Mouse (Mus musculus): ENCODE results near the gene Wipi1. TPM values are rescaled to one million over a fixed set of nuclear protein-coding genes. Genes with fewer than 3 reads are reported as not detected.
"Not testable (repeated sequence)": the region's sequence is repeated elsewhere in the genome, so short reads cannot be mapped to it uniquely, and the experiment has no call there.

Gene Wipi1
- total RNA-seq (2015; ENCODE audit: low replicate concordance) (20.1 and 24.0 TPM in 2 replicates), total RNA-seq (2017; ENCODE audit: low replicate concordance) (21.0 and 25.6 TPM in 2 replicates)

DNA sequence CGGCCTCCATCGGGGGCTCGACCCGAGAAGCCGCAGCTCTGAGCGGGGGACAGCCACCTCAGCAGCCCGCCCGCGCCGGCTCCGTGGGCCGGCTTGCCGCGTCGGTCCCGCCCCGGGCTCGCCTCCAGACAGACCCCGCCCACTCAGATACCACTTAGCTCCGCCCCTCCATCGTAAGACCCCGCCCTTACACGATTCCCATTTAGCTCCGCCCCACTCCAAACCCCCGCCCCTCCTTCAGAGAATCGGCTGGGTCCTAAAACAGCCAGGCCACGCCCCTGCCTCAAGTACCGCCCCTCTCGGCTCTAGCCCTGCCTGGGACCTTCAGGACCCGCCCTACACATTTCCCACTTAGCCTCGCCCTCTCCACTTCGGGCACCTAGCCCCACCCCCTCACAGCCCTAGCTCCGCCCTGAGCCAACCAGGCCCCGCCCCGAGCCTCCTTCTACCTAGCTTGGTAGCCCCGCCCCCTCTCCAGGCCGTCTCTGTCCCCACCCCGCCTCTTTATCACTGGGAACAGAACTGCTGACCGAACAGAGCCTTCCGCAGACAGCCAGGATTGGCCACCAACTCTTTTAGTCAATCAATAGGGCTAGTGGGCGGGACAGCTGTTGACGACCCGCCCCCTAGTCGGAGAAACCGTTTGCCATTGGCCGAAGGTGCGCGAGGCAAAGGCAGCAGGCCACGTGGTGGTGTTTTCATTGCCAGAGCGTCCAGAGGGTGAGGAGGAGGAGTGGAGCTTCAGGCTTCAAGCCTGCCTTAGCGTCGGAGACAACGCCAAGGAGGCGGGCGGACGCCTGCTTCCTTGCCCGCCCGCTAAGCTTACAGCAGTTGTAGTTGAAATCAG is at the start of gene Wipi1:
Wipi1 (minus strand) TSS at position 665 of the 847 bp plus-strand sequence.
- ATAC-seq (replicated peaks; ENCODE audit: low FRiP score, poor library complexity, severe bottlenecking) = peak; percentile 79

DNA sequence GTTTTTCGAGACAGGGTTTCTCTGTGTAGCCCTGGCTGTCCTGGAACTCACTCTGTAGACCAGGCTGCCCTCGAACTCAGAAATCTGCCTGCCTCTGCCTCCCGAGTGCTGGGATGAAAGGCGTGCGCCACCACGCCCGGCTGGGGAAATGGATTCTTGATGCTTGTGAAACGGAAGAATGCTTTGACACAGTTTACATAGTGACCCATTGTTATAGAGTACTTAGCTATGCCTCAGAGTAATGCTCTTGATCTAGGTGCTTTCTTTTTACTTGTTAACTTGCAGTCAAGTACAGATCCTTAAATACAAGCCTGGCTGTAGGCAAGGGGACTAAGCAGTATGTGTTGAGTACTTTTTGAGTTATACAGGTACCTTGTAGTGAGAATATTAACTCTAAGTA is 48.8 kb upstream of the Wipi1 start:
- not testable (repeated sequence) for ATAC-seq (replicated peaks; ENCODE audit: low FRiP score, poor library complexity, severe bottlenecking)

DNA sequence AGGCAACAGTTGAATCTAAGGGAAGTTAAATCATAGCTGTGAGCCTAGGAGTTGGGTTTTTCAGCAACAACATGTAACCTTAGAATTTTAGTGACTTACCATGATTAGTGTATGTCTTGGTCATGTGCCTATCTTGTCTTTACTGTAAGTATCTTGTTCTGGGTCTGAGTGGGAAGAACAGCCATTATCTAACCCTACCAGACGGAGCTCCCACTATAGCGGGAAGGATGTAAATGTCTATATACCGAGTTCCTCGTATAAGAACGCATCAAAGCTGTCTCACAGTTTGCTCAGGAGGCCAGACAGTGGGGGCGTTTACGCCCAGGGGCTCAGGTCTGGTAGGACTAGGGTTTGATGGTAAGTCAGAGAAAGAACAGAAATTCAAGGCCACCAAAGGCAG is 44.5 kb upstream of the Wipi1 start:
- peak; percentile 47 for ATAC-seq (replicated peaks; ENCODE audit: low FRiP score, poor library complexity, severe bottlenecking)

DNA sequence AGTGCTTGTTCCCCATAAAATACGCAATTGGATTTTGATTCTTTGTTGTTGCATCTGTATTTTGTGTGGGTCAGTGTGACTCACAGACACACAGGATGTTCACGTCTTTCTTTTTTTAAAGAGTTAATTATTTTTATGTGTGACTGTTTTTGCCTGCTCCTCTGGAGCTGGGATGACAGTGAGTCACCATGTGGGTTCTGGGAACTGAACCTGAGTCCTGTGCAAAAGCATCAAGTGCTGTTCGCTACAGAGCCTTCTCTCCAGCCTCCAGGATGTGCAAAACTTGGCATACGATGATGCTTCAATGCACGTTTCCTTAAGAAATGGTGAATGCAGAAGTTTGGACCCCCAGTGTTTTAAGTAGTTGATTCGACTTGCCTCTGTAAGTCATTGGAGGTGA is 42.8 kb upstream of the Wipi1 start:
- no peak for ATAC-seq (replicated peaks; ENCODE audit: low FRiP score, poor library complexity, severe bottlenecking)

DNA sequence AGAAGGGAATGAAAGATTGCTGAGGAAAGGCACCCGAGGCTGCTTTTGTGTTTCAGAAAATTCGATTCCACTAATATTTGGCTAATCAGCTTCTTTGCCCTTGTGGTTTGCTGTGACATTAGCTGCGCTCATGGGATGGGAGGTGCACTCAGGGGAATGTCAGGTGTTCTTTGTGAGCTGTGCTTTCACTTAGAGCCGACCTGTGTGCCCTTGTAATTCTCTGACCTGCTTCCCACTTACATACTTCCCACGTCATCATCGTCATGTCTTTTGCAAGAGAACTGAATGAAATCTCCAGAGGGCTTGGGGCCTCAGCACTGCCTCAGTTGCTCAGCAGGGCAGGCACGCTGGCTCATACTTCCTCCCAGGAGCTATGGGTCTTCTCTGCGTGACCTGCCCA is 41.4 kb upstream of the Wipi1 start:
- no peak for ATAC-seq (replicated peaks; ENCODE audit: low FRiP score, poor library complexity, severe bottlenecking)

DNA sequence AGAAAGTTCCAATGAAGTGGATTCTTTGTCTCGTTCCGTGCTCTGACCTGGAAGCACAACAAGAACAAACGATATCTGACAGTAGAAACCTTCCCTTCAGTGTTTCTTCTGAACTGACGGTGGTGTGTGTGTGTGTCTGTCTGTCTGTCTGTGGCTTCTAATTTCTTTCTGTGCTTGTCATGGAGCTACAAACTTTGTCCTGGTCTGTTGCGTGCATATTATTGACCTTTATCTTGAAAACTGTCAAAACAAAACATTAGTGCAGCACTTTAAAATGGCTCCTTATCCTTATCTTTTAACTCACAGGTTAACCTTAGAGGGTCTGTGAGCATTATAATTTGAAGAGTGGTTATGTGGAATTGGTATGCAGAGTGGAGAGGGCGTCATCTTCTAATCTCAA is 40.7 kb upstream of the Wipi1 start:
- no peak for ATAC-seq (replicated peaks; ENCODE audit: low FRiP score, poor library complexity, severe bottlenecking)

DNA sequence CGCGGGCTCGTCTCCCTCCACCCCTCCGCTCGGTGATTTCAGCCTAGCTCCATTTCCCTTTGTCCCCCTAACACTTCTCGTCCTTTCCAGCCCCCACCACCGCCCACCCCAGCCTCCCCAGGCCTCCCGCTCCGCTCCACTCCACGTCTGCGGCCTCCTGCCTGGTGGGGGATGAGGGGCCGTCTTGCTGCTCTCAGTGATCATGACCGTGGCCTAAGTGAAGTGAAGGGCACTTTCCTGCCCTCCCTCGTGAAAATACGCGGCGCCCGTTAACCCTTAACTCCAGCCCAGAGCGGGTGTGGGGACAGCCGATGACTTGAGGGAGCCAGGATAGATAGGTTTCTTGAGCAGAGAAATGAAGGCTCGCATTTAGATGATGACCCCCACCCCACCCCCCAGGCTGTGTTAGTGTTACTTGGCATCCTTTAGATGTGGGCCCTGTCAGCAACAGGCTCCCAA is 39.8 kb upstream of the Wipi1 start:
- ATAC-seq (replicated peaks; ENCODE audit: low FRiP score, poor library complexity, severe bottlenecking) = peak; percentile 30

DNA sequence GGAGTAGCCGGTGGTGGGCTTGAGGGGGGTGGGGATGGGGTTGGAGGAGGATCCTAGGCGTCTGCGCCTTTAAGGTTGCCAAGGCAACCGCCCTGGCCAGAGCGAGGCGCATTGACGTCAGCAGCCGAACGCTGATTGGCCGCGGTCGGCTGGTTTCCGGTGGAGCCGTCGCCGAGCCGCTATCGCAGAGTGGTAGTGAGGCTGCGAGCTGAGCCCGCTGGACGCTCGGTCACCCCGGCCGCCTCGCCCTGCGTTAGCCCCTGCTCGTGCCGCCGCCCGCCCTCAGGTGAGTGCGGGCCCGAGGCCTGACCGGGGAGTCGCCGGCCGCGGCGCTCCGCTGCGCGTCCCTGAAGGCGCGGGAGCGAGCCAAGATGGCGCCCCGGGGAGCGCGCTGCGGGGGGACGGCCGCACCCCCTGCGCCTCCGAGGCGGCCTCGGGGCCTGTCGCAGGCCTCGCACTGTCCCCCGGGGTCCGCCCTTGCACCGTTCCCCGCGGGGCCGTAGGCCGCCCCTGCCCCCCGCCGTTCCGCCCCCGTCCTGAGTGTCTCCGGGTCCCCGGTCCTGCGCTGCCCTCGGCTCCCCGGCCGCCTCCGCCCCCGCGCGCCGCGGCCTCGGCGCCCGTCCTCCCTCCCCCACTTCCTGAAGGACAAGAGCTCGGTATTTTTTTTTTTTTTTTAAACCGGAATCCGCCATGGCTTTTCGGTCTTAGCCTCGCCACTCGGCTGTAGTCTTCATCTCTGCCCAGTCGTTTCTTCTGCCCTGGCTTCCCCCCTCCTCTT is 39.2 kb upstream of the Wipi1 start:
- peak; percentile 95 for ATAC-seq (replicated peaks; ENCODE audit: low FRiP score, poor library complexity, severe bottlenecking)

DNA sequence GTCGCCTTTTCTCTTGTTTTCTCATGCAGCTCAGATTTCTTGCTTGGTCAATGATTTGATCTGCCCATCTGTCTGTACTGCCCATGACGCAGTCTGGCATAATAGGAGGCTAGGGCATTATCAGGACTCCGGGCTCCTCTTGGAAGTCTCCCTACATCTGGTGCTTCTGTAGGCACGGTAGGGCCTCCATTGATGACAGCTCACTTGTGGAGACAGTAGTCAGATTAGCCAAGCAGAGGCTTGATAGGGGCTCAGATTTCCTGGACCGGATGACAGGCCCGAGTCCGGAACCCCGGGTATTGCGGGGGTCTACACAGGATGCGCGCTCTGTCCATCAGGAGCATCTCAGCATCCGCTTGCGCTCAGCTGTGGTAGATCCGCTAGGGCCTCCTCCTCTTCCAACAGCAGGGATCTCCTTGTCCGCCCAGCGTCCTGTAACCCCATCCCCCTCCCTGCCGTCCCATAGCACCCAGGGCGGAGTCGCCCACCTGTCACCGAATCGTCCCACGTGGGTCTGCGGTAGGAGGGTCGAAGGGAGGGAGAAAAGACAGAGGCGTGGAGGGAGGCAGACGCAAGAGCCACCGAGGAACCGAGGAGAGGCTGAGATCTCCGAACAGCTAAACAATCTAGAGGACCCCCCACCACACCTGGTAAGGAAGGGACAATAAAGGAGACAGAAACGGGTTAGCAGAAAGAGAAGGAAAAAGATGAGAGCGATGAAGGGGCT is 38.4 kb upstream of the Wipi1 start:
- peak; percentile 38 for ATAC-seq (replicated peaks; ENCODE audit: low FRiP score, poor library complexity, severe bottlenecking)

DNA sequence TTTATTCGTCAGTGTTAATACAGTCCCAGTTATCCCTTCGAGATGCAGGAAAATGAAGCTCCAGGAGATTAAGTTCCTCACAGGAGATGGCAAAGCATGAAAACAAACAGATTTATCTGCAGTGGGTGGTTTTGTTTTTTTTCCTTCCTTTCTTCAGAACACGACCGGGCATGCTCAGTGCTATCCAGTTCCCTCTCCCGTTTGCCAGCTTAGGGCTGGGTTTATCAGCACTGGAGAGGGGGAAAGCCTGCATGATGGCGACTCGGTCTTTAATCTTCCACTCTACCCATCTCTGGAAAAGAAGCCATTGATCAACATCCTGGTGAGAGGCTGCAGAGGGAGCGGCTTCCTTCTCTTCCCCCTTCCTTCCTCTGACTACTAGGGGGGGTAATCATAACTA is 37.4 kb upstream of the Wipi1 start, which contains the start of gene Prkar1a:
Prkar1a (plus strand) TSS at position 200 of the 400 bp plus-strand sequence.
- ATAC-seq (replicated peaks; ENCODE audit: low FRiP score, poor library complexity, severe bottlenecking) = no peak

DNA sequence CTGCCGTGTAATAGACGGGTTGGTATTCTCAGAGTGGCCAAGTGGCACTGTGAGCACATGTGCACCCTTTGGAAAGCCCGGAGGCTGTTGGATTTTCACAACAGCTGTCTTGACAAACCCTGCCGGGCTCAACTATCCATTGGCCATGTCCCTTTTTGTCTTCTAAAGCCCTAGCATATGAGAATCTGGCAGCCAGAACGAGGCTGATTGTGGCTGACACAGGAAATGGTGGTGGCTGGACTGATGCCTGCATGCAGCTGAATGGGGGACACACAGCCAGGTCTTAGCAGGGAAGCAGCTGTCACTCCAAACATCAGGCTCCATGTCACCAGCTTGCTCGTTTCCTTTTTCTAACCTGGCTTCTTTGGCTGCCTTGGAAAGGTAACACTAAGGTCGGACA is 36.7 kb upstream of the Wipi1 start:
- ATAC-seq (replicated peaks; ENCODE audit: low FRiP score, poor library complexity, severe bottlenecking) = no peak

DNA sequence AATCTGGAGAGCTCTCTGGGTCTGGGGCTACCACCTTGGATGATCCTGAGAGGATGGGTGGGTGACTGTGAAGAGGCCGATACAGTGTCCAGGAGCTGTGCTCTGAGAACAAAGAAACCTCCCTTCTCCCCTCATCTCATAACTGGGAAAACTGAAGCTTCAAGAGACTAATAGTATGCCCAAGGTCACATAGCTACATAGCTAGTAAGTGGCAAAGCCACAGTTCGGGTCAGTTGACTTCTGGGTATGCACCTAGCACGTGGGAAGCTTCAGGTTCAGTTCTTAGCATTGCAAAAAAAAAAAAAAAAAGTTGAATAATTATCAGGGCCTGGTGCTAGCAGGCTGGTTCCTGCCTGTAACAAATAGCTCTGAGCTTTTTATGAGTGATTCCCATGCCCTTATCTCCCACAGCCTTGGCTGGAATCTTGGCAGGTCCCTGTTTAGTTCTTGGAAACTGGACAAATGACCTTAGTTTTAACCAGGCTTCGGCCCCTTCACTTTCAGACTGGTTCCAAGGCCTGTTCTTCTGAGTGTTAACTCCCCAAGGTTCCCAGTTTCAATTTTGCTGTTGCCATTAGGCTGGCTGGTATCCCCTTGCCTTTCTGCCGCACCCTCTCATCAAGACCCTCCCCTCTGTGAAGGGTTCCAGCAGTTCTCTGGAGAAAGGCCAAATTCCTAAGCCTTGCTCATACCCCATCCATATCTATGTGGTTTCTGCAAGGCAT is 29.9 kb upstream of the Wipi1 start:
- ATAC-seq (replicated peaks; ENCODE audit: low FRiP score, poor library complexity, severe bottlenecking) = no peak

DNA sequence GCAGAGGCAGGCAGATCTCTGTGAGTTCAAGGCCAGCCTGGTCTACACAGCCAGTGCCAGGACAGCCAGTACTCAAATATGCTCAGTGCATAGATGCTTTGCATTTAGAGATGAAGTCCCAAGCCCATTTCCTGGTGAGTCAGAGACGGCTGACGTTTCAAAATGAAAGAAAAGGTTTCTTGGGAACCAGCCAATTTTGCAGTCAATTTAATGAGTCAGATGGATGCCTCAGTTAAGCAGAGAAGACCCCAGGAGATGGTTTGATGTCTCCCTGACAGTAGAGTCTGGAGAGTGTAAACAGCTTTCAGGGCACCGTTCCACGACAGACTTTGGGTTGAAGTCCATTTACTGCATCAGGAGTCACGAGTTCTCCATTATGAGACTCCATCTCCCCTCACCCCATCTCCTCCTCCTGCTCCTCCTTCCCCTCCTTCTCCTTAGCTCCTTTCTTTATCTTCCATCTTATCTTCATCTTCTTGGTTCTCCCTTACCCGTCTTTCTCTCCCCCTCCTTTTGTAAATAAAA is 24.2 kb upstream of the Wipi1 start:
- ATAC-seq (replicated peaks; ENCODE audit: low FRiP score, poor library complexity, severe bottlenecking) = no peak

DNA sequence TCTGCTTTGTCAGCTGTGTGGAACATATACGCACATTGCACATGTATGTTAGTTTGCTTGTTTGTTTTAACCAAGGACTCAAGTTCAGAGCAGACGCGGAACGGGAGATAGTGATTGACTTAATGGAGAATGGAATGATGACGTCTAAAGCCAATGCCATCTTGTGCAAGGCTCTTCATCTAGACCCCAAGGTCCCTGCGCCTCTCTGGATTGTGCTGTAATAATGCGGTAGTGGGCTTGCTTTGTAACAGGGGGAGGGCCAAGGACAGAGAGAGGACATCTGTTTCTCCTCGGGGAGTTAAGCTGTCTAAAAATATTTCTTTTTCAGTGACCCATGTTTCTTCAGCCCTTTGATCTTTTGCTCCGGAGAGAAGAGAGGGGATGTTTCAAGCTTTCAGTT is 23.2 kb upstream of the Wipi1 start:
- no peak for ATAC-seq (replicated peaks; ENCODE audit: low FRiP score, poor library complexity, severe bottlenecking)

DNA sequence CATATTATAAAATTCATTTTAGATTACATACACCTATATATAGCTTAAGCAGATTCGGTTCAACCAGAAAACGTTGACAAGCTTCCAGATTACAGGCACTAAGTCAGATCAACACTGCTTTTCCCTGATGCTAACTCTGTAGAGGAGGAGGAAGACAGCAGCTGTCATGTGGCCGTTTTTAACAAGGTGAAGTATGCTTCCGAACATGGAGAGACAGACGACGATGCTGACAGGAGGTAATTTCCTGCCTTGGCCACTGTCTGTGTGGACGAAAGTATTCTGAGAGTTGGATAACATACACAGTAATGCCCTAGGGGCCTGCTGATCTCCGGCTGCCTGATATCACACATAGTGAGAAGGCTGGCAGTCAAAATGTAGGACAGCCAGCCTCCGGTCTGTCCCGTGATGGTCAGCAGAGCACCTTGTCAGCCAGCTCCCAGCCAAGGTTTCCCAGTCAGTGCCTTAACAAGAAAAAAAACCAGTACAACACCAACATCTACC is 17.3 kb upstream of the Wipi1 start:
- ATAC-seq (replicated peaks; ENCODE audit: low FRiP score, poor library complexity, severe bottlenecking) = no peak

DNA sequence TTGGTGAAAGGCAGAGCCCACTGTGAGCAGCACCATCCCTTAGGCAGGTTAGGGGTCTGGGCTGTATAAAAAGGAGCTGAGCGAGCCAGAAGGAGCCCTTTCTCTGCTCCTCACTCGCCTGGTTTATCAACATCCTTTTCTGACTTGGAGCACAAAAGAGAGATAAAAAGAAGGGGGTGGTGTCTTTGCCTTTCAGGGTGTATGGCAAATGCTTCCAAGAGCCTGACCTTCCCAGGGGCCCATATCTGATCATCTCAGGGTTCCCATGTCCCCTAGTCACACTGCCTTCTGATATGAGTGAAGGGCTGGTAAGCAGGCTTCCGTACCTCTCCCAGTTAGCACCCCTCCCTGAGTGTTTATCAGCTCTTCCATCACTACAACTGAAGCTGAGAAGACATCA is 16.3 kb upstream of the Wipi1 start:
- no peak for ATAC-seq (replicated peaks; ENCODE audit: low FRiP score, poor library complexity, severe bottlenecking)

DNA sequence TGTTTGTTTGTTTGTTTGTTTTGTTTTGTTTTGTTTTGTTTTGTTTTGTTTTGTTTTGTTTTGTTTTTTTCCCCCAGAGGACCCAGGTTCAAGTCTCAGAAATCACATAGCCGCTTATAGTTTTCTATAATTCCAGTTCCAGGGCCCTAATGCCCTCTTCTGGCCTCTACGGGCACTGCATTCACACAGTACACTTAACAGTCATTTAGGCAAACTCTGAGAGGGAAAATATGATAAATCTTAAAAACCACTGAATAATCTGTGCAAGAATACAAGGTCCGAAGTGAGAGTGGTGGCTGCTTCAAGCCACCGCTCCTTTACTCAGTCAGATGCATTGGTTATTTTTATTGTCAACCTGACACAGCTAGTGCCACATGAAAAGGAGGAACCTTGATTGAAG is 15.9 kb upstream of the Wipi1 start:
- ATAC-seq (replicated peaks; ENCODE audit: low FRiP score, poor library complexity, severe bottlenecking) = peak; percentile 64

DNA sequence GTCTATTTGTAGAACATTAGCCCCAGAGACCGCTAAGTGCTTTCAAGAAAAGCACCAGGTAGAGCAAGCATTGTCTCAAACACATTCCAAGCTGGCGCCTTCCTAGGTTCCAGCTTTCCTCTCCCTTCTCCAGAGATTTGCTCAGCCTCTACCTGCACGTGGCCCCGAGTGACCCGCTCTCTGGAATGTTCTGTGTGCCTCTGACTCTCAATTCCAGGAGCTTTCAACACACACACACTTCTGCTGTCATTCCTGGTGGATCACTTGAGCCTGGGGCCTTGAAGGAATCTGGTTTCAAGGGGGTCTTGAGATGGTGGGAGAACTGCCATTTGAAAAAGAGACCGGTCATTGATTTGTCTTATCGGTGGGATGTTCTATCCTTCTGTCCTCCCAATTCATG is 11.5 kb upstream of the Wipi1 start:
- ATAC-seq (replicated peaks; ENCODE audit: low FRiP score, poor library complexity, severe bottlenecking) = no peak

DNA sequence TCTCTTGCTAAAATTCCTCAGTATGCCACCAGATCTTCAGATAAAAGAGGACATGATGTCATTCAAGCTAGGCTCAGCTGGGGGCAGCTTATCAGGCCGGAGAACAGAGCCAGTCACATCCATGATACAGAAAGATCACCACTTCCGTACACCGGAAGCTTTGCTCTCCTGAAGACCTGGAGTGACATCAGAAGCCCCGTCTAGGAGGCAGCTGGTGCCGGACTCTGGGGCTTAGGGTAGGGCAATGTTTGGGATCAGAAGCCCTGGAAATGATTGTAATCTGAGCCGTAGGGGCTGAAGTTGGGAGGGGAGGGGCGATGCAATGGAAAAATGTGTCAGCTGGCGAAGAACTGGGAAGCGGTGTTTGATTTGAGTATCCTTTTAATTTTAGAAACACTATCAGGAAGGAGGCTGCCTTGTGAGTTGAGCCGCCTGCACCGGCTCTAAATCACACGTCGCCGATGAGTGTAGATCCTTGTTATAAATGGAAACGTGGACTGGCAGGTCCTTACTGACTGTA is 10.8 kb upstream of the Wipi1 start:
- no peak for ATAC-seq (replicated peaks; ENCODE audit: low FRiP score, poor library complexity, severe bottlenecking)

Measured in erythroblast, adult 5-6 weeks (primary cell).